Mouse (Mus musculus) spleen, adult 18-20 months (tissue): Measurements from ENCODE around the gene Cdc34.

Source experiments
- DNase-seq, 2 experiments: peaks; one replicate each; pipeline ENCODE4 v3.0.0; 2022; ENCODE audit warnings: mixed read lengths in 2 of 2

Gene Cdc34

DNA sequence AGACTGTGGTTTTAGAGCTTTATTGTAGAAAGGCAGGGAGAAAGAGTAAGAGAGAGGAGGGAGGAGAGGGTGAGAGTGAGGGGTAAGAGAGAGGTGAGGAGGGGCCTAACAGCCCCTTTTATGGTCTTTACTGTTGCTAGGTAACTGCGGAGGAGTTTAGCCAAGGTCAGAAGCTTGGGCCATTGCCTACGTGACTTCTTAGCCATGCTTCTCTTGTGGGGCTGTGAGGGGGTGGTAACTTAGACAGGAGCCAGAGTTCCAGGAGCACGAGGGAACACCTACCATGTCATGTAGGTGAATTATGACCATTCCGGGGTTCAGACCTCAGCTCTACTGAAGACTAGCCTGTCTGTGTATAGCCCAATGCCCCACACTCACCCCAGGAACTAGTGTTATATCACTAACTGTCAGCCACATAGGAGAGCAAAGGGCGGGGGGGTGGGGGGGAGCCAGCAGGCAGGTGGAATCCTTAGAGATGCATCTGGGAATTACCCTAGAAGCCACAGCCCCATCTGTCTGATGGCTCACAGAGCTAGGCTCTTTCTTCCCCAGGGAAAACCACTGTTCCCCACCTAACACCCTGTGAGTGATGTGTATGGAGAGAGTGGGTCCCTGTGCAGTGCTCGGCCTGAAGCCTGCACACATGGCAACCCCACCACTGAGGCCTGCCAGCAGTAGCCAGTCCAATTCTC, 10.5 kb upstream of the Cdc34 start:
- DNase-seq = no peak

DNA sequence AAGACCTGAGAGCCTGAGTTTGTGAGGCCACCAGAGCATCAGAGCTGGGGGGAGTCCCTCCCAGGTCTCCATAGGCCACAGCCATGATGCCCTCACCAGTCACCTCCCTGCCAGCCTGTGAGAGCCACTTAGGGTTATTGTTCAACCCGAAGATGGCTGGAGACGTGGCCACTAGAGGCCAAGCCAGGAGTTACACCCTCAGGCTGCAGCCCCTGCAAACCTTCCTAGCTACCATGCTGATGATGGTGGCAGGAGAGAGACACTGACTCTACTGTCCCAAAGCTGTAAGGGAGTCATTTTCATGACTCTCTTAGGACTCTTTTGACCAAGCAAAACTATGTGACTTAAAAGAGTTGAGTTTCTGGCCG, 9.9 kb upstream of the Cdc34 start:
- DNase-seq = no peak

DNA sequence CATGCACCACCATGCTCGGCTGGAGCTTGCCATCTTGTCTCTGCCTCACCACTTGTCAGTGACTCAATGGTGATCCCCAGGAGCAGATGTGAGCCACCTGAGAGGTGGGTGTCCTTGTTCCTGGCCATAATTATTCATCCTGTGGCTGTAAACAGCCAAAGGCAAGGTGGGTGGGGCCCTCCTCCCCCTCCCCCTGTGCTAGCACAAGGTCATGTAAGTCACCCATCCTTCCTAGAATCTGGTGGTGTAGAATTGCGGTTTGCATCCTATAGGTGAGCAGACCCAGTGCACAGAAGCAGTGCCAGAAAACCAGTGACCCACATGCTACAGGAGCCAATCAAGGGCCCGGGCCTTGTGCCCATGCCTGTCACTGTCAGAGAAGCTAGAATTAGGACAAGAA, 8.9 kb upstream of the Cdc34 start:
- DNase-seq = no peak

DNA sequence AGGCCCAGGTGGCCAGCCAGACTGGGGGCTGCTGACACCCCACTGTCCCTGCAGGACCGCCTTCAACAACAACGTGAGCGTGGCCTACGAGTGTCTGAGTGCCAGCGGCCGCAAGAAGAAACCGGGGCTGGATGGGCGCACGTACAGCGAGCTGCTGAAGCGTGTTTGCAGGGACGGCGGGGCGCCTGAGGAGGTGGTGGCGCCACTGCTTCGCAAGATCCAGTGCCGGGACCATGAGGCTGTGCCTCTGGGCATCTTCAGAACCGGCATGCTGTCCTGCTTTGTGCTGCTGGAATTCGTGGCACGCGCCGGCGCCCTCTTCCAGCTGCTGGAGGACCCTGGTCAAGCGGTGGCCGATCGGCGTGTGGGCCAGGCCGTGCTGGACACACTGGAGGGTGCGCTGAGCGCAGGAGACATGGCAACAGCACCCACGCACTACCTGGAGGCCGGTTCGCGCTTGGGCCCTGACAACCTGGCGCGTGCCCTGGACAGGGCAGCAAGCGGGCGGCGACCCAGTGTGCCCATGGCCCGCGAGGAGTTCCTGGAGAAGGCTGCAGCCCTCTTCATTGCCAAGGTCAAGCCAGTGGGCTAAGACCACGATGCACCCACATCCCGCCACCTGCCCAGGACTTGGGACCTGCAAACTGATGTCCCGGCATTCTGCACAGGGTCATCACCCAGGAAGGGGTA, 6.5 kb upstream of the Cdc34 start:
- DNase-seq = no peak

DNA sequence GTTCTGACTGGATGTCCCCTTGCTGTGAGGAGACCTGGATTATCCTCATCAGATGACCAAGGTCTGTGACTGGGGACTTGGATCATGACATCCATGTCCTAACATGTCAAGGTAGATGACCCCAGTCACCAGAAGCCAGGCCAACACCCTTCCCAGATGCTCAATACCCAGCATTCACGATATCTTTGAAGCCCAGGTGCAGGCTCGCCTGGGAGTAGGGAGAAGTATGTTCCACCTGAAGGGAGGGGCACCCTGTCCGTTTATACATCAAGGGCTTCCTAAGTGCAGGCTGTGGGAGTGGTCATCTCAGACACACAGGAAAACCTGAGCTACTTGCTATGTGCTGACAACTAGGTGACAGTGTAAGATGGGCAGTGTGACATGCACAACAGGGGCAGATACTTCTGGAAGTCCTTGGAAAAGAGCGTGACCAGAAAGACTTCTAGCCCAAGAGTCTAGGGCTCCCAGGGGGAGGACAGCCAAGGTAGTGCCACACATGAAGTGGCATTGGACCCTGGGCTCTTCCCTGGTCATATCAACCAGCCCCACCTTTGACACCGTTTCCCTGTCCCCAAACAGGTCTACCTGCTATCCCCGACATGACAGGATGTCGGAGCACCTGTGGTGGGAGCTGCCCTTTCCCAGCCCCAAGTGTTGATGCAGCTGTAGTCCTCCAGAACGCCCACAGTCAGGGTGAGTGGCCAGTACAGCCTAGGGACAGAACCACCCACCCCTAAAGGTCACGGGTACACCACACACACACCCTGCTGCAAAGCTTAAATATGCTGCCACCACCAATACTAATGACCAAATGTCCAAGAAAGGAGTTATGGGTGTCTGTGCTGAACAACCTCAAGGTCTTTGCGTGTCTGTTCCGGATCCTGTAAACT, 1.1 kb upstream of the Cdc34 start:
- DNase-seq = peak in 1 of 2 experiments; percentile 30

DNA sequence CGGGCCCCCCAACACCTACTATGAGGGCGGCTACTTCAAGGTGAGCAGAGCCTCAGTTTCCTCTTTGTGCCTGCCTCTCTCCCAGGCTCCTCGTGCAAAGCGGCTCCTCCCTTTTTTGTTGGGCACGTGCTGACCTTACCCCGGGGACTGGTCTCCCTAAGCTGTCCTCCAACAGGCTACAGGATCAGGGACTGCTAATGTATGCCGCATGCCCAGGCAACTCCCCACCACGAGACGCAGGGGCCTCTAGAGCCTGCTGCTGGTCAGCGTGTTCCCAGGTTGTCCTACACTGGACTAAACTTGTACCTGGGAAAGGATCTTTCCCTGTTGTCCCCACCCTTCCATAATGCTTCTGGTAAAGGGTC, 538 bp downstream of the Cdc34 start:
- DNase-seq = no peak

DNA sequence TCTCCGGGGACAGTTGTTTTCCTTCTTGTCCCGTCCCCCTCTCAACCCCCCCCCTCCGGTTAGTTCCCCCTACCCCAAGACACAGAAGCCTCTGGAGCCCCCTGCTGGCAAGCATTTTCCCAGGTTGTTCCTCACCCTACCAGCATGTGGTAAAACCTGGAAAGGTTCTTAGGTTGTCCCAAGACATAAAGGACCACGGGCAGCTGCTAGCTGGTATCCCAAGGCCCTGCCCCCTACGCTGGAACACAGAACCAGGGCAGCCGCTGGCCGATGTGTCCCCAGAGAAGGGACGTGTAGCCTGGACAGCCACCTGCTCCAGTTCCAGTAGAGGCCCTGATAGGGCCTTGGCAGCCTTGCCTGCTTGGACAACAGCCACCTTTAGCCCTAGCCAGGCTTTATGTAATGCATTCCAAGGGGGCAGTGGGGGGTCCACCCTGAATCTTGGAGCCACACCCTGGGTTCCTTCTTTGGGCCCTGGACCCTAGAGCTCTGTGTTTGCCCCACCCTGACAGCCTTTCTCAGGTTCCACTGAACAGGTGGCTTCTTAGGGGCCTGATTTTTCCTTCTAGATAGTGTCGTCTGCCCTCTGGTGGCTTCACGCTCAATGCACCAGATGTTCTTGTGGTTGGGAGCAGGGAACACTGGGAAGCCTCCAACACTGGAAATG, 1.1 kb downstream of the Cdc34 start:
- DNase-seq = peak in 1 of 2 experiments; percentile 47

DNA sequence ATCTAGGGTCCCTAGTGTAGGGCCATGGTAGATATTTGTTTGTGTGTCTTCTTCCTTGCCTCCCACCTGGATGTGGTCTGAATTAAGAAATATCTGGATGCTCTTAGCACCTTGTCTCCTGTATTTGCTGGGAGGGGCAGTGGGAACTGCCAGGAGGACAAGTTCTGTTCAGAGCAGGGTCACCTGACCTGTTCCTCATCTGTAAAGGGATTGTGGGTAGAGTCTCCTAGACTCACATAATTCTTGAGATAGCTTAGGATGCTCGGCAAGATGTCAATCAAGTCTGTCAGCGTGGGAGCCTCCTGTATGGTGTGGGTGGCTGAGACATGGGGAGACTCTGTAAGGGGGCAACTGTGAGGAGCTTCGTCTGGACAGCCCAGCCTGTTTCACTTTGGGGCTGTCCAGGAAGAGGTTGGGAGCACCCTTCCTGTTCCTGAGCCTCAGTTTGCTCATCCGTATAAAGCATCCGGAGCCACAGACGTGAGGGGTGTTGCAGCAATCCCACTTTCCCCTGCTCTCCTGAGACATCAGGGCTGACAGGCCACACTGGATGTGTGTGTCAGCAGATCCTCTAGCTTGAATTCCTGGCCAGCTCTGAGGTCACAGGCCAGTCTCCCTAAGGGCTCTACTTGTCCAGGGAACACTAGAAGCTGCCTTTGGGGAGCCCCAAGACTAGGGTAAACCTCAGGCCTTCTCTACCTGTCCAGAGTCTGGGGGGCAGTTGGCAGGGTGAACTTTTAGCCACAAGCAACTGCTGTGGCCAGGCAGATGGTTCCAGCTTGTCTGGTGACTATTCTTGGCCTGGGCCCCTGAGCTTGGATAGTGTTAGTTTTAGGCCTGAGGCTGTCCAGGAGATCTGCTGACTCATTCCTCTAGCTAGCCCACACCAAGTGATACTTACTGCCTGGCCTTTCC, 2.0 kb downstream of the Cdc34 start:
- DNase-seq = no peak

DNA sequence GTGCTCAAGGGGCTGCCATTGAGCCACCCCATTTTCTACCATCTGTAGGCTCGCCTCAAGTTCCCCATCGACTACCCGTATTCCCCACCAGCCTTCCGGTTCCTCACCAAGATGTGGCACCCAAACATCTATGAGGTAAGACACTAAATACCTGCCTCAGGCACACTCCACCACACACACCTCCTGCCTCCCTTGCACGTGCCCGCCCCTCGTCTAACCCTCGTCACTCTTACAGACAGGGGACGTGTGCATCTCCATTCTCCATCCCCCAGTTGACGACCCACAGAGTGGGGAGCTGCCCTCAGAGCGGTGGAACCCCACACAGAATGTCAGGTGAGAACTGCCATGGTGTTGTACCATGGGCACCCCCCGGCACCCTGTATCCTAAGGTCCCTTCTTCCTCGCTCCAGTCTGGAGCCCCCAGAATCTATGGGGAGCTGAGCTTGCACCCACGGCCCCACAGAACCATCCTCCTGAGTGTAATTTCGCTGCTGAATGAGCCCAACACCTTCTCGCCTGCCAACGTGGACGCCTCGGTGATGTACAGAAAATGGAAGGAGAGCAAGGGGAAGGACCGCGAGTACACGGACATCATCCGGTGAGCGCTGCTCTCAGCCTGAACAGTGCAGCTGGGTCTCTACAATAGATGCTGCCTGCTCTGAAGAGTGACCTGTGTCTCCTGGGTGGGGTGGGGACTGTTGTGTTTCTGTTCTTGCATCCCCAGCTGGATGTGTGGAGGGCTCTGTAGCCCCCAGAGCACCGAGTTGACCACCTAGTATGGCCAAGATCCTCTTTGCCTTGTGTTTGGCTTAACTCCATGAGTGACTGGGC, 3.0 kb downstream of the Cdc34 start:
- no peak for DNase-seq

DNA sequence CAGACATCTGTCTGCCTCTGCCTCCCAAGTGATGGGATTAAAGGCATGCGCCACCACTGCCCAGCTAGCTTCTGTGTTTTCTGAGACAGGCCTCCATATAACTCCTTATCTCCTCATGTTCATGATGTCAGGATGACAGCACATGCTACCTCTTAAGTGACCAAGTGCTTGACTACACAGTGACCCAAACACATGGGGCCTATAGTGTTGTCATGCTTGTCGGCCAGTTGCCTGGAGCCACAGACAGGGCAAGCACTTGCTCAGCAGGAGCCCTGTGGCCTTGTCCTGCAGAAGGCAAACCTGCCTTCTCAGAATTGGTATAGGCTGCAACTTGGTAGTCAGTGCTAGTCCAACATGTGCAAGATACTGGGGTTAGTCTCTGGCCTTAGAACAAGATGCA, 4.2 kb downstream of the Cdc34 start:
- DNase-seq = no peak

DNA sequence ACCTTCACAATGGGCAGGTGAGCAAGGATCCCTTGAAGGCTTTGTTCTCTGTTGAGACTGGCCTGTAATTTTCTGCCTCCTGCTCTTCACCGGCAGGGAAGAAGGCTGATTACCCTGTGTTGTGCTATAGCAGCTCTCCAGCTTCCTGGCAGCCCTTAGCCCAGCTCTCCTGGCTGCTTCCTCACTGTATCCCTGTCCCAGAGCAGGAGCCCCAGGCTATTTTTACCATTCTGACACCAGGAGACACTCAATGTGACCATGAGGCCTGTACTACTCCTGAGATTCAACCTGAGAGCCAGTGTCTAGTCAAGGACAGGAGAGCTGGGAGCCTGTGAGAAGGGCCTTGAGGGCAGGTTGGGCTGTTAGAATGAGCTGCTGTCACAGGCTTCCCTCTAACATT, 4.7 kb downstream of the Cdc34 start:
- no peak for DNase-seq

DNA sequence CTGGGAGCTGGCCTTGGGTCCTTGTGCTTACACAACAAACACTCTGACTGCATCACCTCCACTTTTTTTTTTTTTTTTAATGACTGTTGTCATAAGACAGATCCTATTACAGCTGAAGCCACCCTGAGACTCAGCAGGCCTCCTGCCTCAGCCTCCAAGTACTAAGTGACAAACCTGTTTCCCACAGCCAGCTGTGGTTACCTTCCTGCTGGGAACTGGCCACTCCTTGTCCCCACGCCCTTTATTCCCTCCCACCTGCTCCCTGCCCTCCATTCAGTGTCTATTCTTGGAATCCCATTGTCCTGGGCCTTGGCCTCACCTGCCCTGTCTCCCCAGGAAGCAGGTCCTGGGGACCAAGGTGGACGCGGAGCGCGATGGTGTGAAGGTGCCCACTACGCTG, 5.5 kb downstream of the Cdc34 start:
- DNase-seq = no peak

DNA sequence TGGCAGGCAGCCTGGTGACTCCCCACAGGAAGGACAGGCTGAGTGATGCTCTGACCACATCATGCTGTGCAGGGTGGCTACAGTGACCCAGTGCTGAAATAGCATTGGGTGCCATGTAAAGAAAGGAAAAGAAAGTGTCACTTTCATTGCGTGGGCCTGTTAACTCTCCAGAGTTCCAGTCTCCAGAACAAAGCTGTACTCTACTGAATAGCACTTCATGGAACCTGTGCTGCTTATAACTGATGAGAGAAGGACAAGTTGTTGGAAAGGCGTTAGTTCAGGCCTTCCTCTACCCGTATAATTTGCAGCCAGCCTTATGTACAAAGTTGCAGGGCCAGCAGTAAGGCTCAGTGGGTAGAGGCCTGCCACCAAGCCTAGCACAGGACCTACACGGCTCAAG, 6.7 kb downstream of the Cdc34 start, which contains the start of gene Gzmm:
Gzmm (plus strand) TSS at position 301 of the 400 bp plus-strand sequence.
- no peak for DNase-seq

DNA sequence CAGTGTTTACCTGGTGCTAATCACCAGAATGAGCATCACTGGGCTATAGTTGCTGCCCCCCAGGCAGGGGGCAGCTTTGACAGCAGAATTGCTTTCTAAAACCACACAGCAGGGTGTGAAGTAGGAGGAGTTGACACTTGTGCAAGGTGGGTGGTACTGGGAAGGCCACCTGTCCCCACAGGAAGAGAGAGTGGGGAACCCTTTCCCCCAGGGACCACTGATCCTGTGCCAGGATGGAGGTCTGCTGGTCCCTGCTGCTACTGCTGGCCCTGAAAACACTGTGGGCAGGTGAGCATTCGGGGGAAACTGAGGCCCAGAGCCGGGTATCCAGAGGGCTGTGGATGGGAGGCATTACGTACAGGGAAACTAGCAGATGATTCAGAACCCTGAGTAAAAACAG, 7.2 kb downstream of the Cdc34 start:
- DNase-seq = no peak

DNA sequence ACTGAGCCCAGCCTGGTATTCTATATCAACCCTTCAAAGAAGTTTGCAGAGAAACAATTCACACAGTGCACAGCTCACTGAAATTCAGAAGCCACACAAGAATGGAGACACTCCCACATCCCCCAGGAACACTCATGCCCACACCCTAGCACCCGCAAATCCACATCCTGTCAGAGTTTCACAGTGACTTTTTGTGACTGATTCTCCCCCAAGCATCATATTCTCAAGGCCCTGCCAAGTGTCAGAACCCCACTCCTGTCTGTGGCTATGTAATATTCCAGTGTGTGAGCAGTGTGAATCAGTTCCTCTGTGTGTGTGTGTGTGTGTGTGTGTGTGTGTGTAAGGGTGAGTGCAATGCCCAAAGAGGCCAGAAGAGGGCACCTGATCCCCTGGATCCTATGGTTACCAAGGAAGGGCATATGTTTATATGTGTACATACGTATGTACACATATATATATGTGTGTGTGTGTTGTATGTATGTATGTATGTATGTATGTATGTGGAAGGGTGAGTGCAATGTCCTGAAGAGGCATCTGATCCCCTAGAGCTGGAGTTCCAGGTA, 10.1 kb downstream of the Cdc34 start:
- no peak for DNase-seq

DNA sequence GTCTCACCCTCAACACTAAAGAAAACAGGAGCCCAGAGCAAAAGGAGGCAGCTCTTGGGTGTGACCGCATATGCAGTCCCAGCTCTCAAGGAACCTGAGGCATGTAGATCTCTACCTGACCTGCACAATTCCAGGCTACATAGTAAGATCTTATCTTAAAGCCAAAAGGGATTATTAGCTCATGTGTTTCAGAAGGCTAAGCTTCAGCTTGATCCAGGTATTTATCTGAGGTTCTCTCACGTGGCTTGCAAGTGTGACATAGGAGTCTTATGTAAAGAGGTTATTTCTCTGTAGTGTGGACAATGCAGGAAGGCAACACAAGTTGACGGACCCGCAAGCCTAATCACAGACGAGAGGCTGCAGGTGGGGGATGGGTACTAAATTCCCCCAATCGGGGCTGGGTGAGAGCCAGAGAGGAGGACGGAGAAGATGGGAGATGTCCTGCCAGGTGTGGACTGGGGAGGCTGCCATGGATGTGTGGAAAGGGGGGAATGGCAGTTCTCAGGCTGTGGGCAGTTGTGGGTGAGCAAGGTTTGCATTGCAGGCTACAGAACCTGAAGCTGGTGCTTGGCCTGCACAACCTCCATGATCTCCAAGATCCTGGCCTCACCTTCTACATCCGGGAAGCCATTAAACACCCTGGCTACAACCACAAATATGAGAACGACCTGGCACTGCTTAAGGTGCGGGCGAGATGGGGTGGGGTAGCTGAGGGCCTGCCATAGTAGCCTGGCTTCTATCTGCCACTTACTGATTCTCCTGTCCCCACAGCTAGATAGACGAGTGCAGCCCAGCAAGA, 11.8 kb downstream of the Cdc34 start:
- DNase-seq = no peak

DNA sequence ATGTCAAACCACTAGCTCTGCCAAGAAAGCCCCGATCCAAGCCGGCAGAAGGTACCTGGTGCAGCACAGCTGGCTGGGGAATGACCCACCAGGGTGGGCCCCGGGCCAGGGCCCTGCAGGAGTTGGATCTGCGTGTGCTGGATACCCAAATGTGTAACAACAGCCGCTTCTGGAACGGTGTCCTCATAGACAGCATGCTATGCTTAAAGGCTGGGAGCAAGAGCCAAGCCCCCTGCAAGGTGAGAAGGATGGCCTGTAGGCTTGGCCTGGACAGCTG, 12.3 kb downstream of the Cdc34 start:
- DNase-seq = no peak

DNA sequence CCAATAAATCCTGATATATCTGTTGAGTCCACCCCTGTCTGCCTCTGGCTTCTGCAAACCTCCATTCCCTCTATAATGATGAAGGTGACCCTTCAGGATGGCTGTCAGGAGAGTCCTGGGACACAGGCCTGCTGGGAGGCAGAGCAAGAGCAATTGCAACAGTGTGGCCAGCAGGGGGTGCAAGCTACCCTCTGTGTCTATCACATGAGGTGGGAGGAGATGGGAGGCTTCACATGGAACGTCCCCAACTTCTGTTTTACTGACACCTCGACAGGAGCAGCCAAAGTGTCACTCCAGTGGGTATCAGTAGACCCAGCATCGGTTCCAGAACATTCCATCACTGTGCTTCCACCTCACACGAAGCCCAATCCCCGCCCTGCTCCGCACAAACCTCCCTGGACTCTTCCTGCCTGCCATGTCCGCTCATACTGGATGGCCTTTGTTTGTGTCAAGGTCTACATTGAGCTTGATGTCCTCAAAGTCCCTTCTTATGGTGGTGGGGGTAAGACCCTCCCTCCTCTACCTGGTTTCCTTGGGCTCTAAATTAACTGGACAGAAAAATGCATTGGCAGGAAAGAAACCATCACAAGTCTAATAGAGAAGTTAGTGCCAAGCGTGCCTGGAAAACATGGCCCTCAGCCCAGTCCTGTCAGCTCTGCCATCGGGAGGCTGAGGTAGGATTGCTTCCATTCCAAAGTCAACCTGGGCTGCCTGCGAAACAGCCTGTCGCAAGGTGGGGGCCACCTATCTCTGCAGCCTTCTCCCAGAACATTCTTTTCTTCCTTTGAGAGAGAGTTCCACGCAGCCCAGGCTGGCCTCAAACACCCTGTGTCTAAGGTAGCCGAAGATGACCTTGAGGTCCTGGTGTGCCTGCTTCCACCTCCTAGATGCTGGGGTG, 13.5 kb downstream of the Cdc34 start:
- DNase-seq = peak; percentile 53 to 77

DNA sequence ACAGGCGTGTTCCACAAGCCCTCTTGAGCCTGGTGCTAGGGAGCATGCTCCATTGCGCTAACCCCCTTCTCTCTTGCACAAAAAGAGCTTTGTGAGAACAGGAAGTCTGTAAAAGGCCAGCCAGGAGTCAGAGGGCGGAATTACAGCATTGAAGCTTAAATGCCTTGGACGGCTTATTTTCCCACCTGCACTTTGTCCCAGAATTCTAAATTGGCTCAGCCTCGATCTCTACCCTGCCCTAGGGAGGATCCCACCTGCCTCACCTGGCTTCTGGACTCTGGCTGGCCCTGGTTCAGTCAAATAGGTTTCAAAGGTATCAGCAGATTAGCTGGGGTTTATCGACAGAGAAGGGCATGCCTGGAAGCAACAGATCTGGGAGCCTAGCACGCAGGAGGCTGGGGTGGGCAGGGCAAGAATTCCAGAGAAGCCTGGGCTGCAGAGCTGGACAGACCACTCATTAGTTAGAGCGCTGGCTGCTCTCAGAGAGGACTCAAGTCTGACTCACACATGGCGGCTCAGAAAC, 14.2 kb downstream of the Cdc34 start:
- DNase-seq = no peak
